Mouse (Mus musculus): ENCODE measurements around the gene Pdss2. TPM values are rescaled to one million over a fixed set of nuclear protein-coding genes. Genes with fewer than 3 reads are reported as not detected.

Gene Pdss2
- polyA plus RNA-seq, 1 experiment from 2014 or later = 13.9 TPM

GRCm38 (mm10) chr10:43290638-43291230 is 69.4 kb downstream of the Pdss2 start:
- no peaks in the 10 kb centered on the region for H3K27me3 ChIP-seq (replicated peaks)
- WGBS = 74% methylated on average over 2 of the region's 2 CpGs
- no peaks in the 10 kb centered on the region for H3K4me1 ChIP-seq
- no peak overlapping the region for H3K27ac ChIP-seq
- no peaks in the 10 kb centered on the region for H3K36me3 ChIP-seq
- no peak overlapping the region for H3K4me2 ChIP-seq (replicated peaks)
- no peaks in the 10 kb centered on the region for H3K9me3 ChIP-seq
- H3K4me3 ChIP-seq = no peak overlapping the region
- H3K9ac ChIP-seq = no peak overlapping the region
- ATAC-seq (ENCODE audit: low FRiP score, low read depth) = no peak

- 88% methylated on average over 2 of the region's 2 CpGs for WGBS
Observed at GRCm38 (mm10) chr10:43291333-43291736, 70.0 kb downstream of the Pdss2 start.

GRCm38 (mm10) chr10:43292454-43292853 is 71.2 kb downstream of the Pdss2 start:
- Histone ChIP-seq H3K4me1 (no peaks in the 10 kb centered on the region), H3K9me3 (no peaks in the 10 kb centered on the region)
- 79% methylated on average over 4 of the region's 4 CpGs for WGBS

More at GRCm38 (mm10) chr10:43291333-43291736, 70.0 kb downstream of the Pdss2 start:
- H3K36me3 ChIP-seq = no peaks in the 10 kb centered on the region
- no peak overlapping the region for H3K9ac ChIP-seq
- H3K4me3 ChIP-seq = no peak overlapping the region
- H3K27me3 ChIP-seq (replicated peaks) = no peaks in the 10 kb centered on the region
- no peak overlapping the region for H3K4me2 ChIP-seq (replicated peaks)
- no peaks in the 10 kb centered on the region for H3K4me1 ChIP-seq
- H3K9me3 ChIP-seq = no peaks in the 10 kb centered on the region
- no peak for ATAC-seq (ENCODE audit: low FRiP score, low read depth)
- no peak overlapping the region for H3K27ac ChIP-seq

GRCm38 (mm10) chr10:43294331-43294730 is 73.0 kb downstream of the Pdss2 start:
- Histone ChIP-seq H3K4me1 (no peaks in the 10 kb centered on the region), H3K27me3 (replicated peaks) (no peaks in the 10 kb centered on the region), H3K27ac (no peak overlapping the region), H3K4me3 (no peak overlapping the region), H3K36me3 (no peaks in the 10 kb centered on the region), H3K9ac (no peak overlapping the region), H3K9me3 (no peaks in the 10 kb centered on the region), H3K4me2 (replicated peaks) (no peak overlapping the region)
- 50% methylated on average over 4 of the region's 4 CpGs for WGBS
- no peak for ATAC-seq (ENCODE audit: low FRiP score, low read depth)

More at GRCm38 (mm10) chr10:43292454-43292853, 71.2 kb downstream of the Pdss2 start:
- no peaks in the 10 kb centered on the region for H3K36me3 ChIP-seq
- H3K9ac ChIP-seq = no peak overlapping the region
- no peak overlapping the region for H3K4me2 ChIP-seq (replicated peaks)
- H3K27me3 ChIP-seq (replicated peaks) = no peaks in the 10 kb centered on the region
- no peak for ATAC-seq (ENCODE audit: low FRiP score, low read depth)
- H3K4me3 ChIP-seq = no peak overlapping the region
- no peak overlapping the region for H3K27ac ChIP-seq

- Histone ChIP-seq H3K4me3 (no peak overlapping the region), H3K9ac (no peak overlapping the region), H3K4me2 (replicated peaks) (no peak overlapping the region), H3K36me3 (no peaks in the 10 kb centered on the region), H3K9me3 (no peaks in the 10 kb centered on the region), H3K4me1 (peaks cover 12% of the 10 kb centered on the region), H3K27ac (no peak overlapping the region), H3K27me3 (replicated peaks) (no peaks in the 10 kb centered on the region)
- 67% methylated on average over 5 of the region's 5 CpGs for WGBS
- no peak for ATAC-seq (ENCODE audit: low FRiP score, low read depth)
Observed at GRCm38 (mm10) chr10:43308105-43308810, 87.0 kb downstream of the Pdss2 start.

- H3K4me2 ChIP-seq (replicated peaks) = no peak overlapping the region
- no peak for ATAC-seq (ENCODE audit: low FRiP score, low read depth)
- WGBS = 65% methylated on average over 10 of the region's 10 CpGs
- H3K36me3 ChIP-seq = no peaks in the 10 kb centered on the region
- no peaks in the 10 kb centered on the region for H3K9me3 ChIP-seq
- peaks cover 12% of the 10 kb centered on the region for H3K4me1 ChIP-seq
- no peak overlapping the region for H3K4me3 ChIP-seq
- H3K27ac ChIP-seq = no peak overlapping the region
- no peak overlapping the region for H3K9ac ChIP-seq
- no peaks in the 10 kb centered on the region for H3K27me3 ChIP-seq (replicated peaks)
Observed at GRCm38 (mm10) chr10:43310781-43311392, 89.6 kb downstream of the Pdss2 start.

- Histone ChIP-seq H3K4me2 (replicated peaks) (no peak overlapping the region), H3K27me3 (replicated peaks) (no peaks in the 10 kb centered on the region), H3K4me3 (no peak overlapping the region), H3K27ac (no peak overlapping the region), H3K9me3 (no peaks in the 10 kb centered on the region), H3K36me3 (no peaks in the 10 kb centered on the region), H3K4me1 (peaks cover 12% of the 10 kb centered on the region), H3K9ac (no peak overlapping the region)
- 69% methylated on average over 2 of the region's 2 CpGs for WGBS
- no peak for ATAC-seq (ENCODE audit: low FRiP score, low read depth)
Observed at GRCm38 (mm10) chr10:43312211-43312610, 90.9 kb downstream of the Pdss2 start.

- 68% methylated on average over 7 of the region's 7 CpGs for WGBS
- ATAC-seq (ENCODE audit: low FRiP score, low read depth) = no peak
- Histone ChIP-seq H3K27ac (no peak overlapping the region), H3K9ac (no peak overlapping the region), H3K27me3 (replicated peaks) (no peaks in the 10 kb centered on the region), H3K4me2 (replicated peaks) (no peak overlapping the region), H3K4me3 (no peak overlapping the region), H3K36me3 (no peaks in the 10 kb centered on the region), H3K9me3 (no peaks in the 10 kb centered on the region), H3K4me1 (peaks cover 12% of the 10 kb centered on the region)
Observed at GRCm38 (mm10) chr10:43312658-43313417, 91.6 kb downstream of the Pdss2 start.

- ATAC-seq (ENCODE audit: low FRiP score, low read depth) = no peak
- Histone ChIP-seq H3K27me3 (replicated peaks) (no peaks in the 10 kb centered on the region), H3K4me2 (replicated peaks) (no peak overlapping the region), H3K9me3 (no peaks in the 10 kb centered on the region), H3K4me1 (peaks cover 12% of the 10 kb centered on the region), H3K27ac (no peak overlapping the region), H3K4me3 (no peak overlapping the region), H3K9ac (no peak overlapping the region), H3K36me3 (no peaks in the 10 kb centered on the region)
Observed at GRCm38 (mm10) chr10:43315228-43315627, 93.9 kb downstream of the Pdss2 start.

- H3K9me3 ChIP-seq = no peaks in the 10 kb centered on the region
- WGBS = 58% methylated on average over 9 of the region's 9 CpGs
- H3K27me3 ChIP-seq (replicated peaks) = no peaks in the 10 kb centered on the region
- no peaks in the 10 kb centered on the region for H3K36me3 ChIP-seq
- H3K4me2 ChIP-seq (replicated peaks) = no peak overlapping the region
- no peak overlapping the region for H3K4me3 ChIP-seq
- H3K4me1 ChIP-seq = peaks cover 4% of the 10 kb centered on the region
- no peak overlapping the region for H3K27ac ChIP-seq
- no peak for ATAC-seq (ENCODE audit: low FRiP score, low read depth)
- H3K9ac ChIP-seq = no peak overlapping the region
Observed at GRCm38 (mm10) chr10:43317327-43317951, 96.2 kb downstream of the Pdss2 start.

GRCm38 (mm10) chr10:43321019-43321418 is 99.7 kb downstream of the Pdss2 start:
- H3K27me3 ChIP-seq (replicated peaks) = no peaks in the 10 kb centered on the region
- H3K9me3 ChIP-seq = no peaks in the 10 kb centered on the region
- H3K9ac ChIP-seq = no peak overlapping the region
- no peak overlapping the region for H3K4me2 ChIP-seq (replicated peaks)
- H3K4me1 ChIP-seq = peaks cover 6% of the 10 kb centered on the region
- no peak for ATAC-seq (ENCODE audit: low FRiP score, low read depth)
- H3K36me3 ChIP-seq = no peaks in the 10 kb centered on the region
- no peak overlapping the region for H3K27ac ChIP-seq
- 89% methylated on average over 5 of the region's 5 CpGs for WGBS
- H3K4me3 ChIP-seq = no peak overlapping the region

Measured in neural tube, embryonic 12.5 days (tissue).